Mouse (Mus musculus) monocyte, adult 59 days (primary cell): Measurements from ENCODE around the gene Rps27l. TPM values are rescaled to one million over a fixed set of nuclear protein-coding genes. Genes with fewer than 3 reads are reported as not detected.

Source experiments
- total RNA-seq, 2 experiments: library from RNA; stranded (reverse); gene quantifications; one replicate each; pipeline ENCODE4 v1.2.4; 2023

The Rps27l gene
- 10 to 100 TPM; 89.0 to 94.7 TPM for total RNA-seq

DNA sequence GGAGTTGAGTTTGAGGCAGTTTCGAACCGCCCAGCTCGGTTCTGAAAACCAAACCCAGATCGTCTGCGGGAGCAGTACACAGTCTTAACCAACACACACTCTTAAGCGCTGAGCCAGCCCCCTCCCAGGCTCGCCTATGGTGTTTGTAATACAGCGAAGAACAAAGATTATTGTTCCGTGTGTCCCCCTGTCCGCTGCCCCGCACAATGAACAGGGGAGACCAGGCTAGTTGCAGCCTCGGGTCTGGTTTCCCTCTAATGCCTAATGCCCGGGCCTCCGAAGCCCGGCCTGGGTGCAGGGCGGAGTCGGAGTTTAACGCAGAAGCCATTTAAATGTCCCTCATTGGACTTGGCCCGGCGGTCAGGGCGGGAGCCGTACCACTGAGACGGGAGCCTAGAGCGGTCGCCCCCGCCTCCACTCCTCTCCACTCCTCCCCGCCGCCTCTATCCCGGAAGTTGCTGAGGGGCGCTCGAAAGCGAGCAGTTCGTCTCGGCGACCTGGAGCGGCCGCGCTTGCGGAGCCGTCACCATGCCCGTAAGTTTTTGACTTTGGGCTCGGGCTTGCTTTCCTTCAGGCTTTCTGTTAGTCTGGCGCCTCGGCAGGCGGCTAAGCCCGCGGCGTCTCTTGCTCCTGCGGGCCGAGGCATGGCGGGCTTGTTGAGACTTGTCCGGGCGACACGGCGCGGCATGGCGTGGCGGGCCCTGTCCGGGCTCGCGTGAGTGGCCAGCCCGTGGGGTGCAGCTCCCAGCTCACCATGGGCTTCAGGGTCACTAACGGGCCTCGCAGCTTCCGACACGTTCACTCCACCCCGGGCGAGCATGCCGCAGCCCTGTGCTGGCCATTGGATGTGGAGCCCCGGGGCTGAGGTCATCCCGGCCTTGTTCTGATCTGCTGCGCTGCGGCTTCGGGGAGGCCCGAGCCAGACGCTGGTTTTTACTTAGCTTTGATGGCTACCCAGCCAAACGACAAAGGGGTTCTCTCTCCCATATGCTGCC, at the start of gene Rps27l:
Rps27l (plus strand) TSS at position 440 of the 995 bp plus-strand sequence.

DNA sequence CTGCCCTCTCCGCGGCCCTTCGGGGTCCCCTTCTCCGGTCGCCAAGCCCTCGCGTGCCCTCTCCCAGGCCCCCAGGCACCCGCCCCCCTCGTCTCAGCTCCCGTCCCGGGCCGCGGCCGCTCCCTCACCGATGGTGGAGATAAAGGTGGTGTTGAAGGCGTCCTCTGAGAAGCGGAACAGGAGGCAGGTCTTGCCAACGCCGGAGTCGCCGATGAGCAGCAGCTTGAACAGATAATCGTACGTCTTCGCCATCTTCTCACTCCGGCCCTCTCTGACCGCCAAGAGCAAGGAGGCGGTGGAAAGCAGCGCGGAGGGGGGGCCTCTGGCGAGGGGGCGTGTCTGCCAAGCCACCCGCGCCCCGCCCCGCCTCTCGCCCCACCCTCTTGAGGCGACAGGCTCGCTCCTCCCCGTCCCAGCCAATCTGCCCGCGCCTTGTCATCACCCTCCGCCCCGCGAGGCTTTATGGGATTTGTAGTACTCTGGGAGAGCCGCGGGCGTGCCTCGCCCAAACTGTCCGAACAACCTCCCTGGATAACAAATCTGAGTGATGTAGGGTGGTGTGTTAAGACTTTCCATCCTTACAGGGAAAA, 26.4 kb upstream of the Rps27l start, which contains the start of gene Rab8b:
Rab8b (minus strand) TSS at position 306 of the 590 bp plus-strand sequence.

GRCm38 (mm10) chr9:66975239-66975645, 29.4 kb downstream of the Rps27l start, which contains the start of gene Lactb:
TSS of gene Lactb (minus strand) at chr9:66975484.

Other genes starting within 250 kb of the Rps27l start
- gene Car12, start 232.4 kb upstream of the Rps27l start, total RNA-seq = under 1 TPM in 1 of 2 experiments, not detected in 1; 0.13 TPM
- gene Aph1b, start 150.6 kb upstream of the Rps27l start, total RNA-seq = 10 to 100 TPM; 13.9 to 15.9 TPM
- gene Gm10647, start 149.0 kb upstream of the Rps27l start, total RNA-seq = under 1 TPM; 0.24 to 0.33 TPM
- 10 to 100 TPM; 11.3 to 14.8 TPM for gene Aph1c, start 111.4 kb upstream of the Rps27l start, total RNA-seq
- gene Rab8b, start 26.4 kb upstream of the Rps27l start, total RNA-seq = 100 to 1,000 TPM; 118 to 124 TPM
- gene Lactb, start 29.4 kb downstream of the Rps27l start, total RNA-seq = 10 to 100 TPM; 22.6 to 25.9 TPM
- gene Tpm1, start 103.3 kb downstream of the Rps27l start, total RNA-seq = 10 to 100 TPM; 20.8 to 26.9 TPM